Mouse (Mus musculus): Measurements from ENCODE around the gene BC029722.

DNA sequence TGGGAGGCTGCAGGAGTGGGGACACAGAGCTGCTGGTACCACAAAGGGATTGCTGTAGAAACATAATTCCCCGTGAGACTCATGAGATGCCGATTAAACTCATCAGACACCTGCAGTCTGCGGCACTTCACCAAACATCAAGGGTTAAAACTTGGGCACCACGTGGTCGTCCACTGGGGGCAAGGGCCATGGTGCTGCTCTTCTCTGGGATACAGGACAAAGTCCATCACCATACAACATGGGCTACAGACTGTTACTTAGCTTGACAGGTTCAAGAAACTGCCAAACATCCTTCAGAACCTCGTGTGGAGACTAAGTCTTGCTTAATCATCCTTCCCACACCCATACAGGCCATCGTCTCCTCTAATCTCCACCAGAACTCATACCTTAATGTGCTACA lies 40.9 kb upstream of the BC029722 start:
- TF ChIP-seq POLR2A (IDR thresholded peaks at IDR 0.05; ENCODE audit: extremely low read depth, insufficient read depth, low read length) (no peak), CTCF (IDR thresholded peaks at IDR 0.05; ENCODE audit: low read depth, low read length) (no peak)

Measured in liver, adult 2 months (tissue).